Mouse (Mus musculus) left cerebral cortex, adult 18-20 months (tissue): Measurements from ENCODE around the gene Cd276. TPM values are rescaled to one million over a fixed set of nuclear protein-coding genes. Genes with fewer than 3 reads are reported as not detected.
A peak's percentile ranks its signal among the peaks of the same experiment; 100 is the strongest.

Experiments used
- DNase-seq, 2 experiments: peaks; one replicate each; pipeline ENCODE4 v3.0.0; 2021 to 2022; ENCODE audit warnings: low spot score in 2 of 2, mixed read lengths in 1 of 2
- total RNA-seq, 2 experiments: library from RNA; stranded (reverse); gene quantifications; 2 replicates each; pipeline ENCODE4 v1.2.3; 2021

Gene Cd276
- total RNA-seq, 2 experiments from 2014 or later = 6.5 to 6.7 TPM

DNA sequence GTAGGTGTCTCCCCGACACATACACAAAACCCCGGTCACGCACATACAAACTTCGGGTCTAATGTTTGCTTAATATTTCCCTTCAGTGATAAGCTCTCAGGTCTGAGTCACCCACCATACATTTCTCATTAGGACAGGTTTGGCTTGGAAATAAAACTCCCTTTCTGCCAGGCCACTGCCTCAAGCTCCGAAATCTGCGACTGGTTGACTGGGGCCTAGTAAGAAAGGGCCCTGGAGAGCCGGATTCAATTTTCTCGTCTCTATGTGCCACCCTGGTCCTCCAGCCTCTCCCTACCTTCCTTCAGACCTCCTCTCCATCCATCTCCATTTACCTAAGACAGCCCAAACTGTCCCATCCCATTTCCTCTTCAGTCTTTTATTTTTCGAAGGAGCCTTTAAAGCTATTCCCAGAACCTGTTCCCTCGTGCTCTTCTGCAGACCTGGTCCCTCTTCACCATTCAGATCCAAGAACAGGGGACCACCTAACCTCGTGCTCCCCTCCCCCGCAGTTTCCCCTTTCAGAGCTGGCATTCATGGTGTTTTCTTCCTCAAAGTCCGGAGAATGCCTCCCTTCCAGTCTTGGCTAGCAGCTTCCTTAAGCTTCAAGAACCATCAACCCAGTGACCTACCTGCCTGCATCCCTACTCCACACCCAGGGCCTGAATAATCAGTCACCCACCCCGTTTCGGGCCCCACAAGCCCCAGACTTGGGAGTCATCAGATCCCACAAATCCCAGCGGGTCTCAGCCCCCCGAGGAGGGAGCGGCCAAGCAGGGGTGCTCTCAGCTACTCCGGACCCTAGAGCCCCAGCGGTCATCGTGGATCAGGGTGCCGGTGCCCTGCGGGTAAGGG is 955 bp downstream of the Cd276 start:
- DNase-seq = no peak

DNA sequence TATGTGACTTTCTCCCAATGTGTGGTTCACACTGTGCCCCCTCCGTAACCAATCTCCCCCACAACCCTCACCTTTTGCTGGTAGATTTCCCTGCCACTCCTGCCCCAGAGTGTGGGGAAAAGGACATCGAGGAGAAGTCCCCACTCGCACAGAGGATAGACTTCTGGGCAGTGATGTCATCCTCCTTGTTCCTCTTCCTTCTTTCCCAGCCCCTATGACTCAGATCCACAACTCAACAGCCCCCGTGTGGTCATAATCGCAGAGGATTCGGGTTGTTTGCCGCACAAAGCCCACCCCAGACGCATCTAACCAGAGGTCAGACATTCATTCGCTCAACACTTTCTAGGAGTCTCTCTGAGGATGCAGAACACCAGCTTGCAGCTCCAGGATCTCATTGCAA is 3.2 kb downstream of the Cd276 start:
- no peak for DNase-seq

- DNase-seq = no peak
These were observed 4.3 kb downstream of the Cd276 start for GRCm38 (mm10) chr9:58550928-58551327.

DNA sequence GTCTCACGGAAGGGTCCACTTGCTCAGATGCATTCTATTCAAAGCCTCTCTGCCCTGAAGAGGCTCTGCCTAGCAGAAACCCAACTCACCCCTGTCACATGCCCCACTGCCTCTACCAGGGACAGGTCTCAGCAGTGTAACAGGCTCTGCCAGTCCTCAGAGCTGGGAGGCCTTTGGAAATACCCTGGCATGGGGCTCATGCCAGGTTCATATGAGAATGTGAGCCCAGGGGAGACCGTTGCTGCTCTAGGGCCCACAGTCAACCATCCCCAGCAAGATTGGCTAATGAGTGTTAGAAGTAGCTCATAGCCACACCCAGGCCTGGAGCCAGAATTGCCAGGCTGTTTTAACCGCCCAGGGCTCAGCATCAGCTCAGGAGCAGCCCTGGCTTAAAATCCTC is 5.5 kb downstream of the Cd276 start:
- DNase-seq = no peak

- no peak for DNase-seq
These were observed 6.3 kb downstream of the Cd276 start for GRCm38 (mm10) chr9:58548897-58549296.

DNA sequence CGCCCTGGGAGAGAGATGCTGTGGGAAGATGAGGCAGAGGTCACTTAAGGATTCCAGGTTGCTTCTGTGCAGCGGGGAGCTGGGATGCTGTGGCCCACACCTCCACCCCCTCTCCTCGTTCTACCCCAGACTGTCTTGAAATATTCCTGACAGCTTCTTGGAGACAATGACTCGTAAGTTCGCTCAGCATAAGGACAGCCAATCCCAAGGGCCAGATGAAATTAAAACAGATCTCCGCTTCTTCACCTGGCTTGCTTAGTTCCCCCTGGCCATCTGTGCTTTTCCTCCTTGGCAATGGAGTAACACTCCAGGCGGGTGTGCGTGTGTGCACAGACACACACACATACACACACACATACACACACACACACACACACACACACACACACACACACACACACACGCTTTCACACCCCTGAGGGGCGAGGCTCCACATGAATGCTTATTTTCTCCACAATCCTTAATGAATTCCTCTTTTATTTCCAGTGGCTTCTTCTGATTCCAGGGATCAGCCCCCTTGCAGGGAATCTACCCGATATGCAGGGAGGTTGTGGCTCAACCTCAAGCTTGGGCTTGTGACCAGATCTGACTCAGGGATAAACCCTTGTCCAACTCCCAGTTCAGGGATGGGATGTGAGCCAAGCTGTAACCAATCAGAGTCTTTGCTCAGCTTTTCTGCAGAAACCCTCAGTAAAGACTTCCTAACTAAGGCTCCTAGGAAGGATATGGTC is 8.4 kb downstream of the Cd276 start:
- DNase-seq = peak in 1 of 2 experiments; percentile 50

GRCm38 (mm10) chr9:58545428-58545827 is 9.8 kb downstream of the Cd276 start:
- DNase-seq = no peak

DNA sequence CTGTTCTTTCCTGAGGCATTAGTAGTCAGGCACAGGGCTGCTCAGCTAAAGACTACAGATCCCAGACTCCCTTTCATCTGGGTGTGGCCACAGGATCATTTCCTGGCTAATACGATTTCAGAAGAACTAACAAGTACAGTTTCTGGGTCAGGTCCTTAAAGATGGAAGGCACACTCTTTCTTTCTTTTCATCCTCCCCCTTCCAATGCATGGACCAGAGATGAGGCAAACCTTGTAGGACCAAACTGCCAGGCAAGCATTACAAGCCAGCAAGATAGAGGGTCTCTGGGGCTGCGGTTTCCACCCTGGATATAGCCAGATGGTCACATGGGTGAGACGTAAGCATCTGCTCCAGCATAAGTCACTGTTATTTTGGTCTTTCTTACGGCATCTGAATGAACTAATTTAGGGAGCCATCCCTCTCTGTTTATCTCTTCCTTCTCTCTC is 10.3 kb downstream of the Cd276 start:
- peak in 1 of 2 experiments; percentile 35 for DNase-seq

- peak; percentile 66 to 67 for DNase-seq
These were observed 13.3 kb downstream of the Cd276 start for GRCm38 (mm10) chr9:58541895-58542338.

DNA sequence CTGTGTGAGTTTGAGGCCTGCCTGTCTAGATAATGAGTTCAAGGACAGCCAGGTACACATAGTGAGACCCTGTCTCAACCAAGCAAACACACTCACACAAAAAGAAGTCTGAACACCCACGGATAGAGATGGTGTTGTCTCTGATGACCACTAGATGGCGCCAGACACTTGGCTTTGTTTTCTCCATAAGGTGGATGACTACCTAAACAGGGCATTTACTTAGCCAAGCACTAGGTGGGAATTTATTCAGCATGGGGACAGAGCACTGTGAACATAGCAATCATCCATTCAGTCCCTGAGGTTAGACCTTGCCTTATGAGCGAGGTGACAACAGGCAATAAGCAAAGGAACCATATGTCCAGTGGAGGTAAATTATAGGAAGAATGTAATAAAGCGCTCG is 15.4 kb downstream of the Cd276 start:
- DNase-seq = peak; percentile 40 to 70

GRCm38 (mm10) chr9:58537774-58538173 is 17.5 kb downstream of the Cd276 start:
- no peak for DNase-seq

DNA sequence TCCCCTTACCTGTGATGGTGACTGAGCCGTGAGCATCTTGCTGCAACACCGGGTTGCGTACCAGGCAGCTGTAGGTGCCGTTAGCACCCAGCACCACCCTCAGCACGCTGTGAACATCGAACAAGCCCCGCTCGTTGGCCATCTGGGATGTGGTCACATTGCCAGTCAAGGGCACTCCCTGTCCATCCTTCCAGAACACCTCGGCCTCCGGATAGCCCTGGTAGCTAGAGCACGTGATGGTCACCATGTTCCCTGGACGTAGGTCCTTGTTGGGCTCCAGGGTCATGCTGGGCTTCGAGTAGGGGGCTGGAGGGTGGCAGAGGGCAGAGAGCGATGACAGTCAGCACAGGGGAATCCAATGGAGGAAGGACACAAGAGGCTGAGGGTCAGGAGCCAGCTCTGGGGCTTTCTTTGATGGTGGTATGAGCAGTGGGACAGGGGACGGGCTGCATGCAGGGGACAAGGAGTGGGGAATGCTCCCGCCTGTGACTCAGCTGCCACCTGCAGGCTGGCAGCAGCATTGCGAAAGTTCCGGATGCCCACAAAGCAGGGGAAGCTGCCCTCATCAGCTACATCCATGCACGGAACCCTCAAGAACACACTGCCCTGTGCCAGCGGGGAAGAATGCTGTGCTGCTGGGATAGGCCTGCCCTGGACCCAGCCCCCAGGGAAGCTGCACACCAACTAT is 19.6 kb downstream of the Cd276 start:
- peak in 1 of 2 experiments; percentile 22 for DNase-seq

DNA sequence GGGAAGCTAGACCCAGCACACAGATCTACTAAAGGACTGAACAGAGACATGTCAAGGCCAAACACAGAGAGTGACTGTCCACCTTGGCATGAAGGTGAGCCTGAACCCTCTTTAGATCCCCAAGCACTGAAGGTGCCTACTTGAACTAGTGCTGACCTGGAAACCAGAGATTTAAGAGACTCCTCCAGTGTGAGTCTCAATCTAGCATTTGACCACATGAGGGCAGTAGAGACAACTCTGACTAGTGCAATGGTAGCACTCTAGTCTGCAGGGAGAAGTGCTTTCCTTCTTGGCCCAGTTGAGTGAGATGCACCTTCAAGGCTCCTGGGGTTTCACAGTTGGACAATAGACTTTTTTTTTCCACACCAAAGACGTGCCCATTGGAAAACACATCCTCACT is 20.5 kb downstream of the Cd276 start:
- peak; percentile 57 to 65 for DNase-seq

DNA sequence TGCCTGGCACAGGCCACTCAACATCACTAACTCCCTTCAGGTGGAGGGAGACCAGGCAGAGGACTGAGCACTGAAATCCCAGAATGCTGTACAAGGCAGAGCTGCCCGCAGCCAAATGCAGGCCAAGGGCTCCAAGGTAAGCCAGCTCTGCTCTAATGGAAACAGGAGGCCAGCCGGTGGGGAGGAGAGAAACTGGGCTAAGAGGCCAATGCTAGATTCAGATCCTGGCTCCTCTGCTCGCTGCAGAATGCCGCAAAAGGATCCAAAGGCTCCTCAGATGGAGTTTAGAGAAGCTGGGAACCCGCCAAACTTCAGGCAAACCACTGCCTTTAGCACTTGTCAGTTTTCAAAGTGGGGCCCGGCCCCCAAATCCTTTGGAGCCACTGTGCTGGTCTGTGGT is 21.9 kb downstream of the Cd276 start:
- DNase-seq = no peak

- DNase-seq = no peak
These were observed 23.0 kb downstream of the Cd276 start for GRCm38 (mm10) chr9:58532236-58532635.

- DNase-seq = no peak
These were observed 24.8 kb downstream of the Cd276 start for GRCm38 (mm10) chr9:58530407-58530806.

- no peak for DNase-seq
These were observed 27.4 kb downstream of the Cd276 start for GRCm38 (mm10) chr9:58527841-58528240.

GRCm38 (mm10) chr9:58525108-58525507 is 30.1 kb downstream of the Cd276 start:
- no peak for DNase-seq

GRCm38 (mm10) chr9:58521883-58522423 is 33.3 kb downstream of the Cd276 start:
- DNase-seq = no peak

DNA sequence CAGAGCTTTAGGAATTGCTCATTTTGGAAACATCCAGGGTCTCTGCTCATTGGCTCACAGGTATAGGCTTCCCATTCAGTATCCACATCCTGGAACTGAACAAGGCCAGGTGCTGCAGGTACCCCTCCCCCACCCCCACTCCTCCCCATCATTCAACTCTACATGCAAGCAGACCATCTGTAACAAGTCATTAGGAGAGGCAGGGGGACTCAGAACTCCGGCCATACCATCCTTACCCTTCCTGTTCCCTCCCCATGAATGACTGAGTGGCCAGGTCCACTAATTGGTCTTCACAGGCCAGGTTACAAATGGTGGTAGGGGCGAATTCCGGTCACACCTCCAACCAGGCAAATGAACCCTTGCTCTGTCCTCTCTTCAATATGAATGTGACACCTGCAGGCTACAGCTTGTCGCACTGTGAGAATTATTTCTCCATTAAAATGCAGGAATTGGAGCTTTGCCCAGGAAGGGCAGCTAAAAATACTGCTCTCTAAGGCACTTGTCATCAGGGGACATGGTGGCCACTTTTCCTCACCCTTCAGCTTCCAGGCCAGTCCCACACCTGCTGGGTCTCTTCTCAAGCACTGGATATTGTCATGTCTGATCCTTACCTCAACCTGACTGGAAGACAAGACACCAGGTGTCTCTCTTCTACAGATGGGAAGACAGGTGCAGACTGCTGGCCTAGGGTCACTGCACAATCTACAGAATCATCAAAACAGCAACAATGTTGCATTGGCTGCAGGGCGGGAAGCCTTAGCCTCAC is 34.2 kb downstream of the Cd276 start:
- DNase-seq = no peak

GRCm38 (mm10) chr9:58519953-58520352 is 35.3 kb downstream of the Cd276 start:
- no peak for DNase-seq
